Mouse (Mus musculus): Measurements from ENCODE around the gene Eif4g2.

Eif4g2 gene

DNA sequence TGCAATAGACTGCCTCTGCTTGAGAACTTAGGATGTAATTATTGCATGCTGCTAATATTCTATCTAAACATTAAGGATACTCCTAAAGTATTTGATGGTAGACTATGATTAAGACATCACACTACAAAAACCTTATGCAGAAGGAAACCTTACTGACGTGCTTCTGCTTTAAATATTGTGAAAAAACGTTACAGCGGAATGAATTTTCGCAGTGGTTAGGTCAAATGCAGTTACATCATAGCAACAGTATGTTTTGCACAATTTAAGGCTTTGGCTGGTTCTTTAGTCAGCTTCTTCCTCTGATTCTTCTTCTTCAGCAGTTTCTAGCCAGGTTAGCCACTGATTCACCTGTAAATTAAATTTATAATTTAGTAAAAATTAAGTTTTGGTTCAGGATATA lies 10.4 kb downstream of the Eif4g2 start:
- in situ Hi-C loops (cut with MboI, MseI), result loop anchor here in 1 of 2 experiments (25.0 kb wide), 1 partner anchor 1010 kb away; the partner anchor contains the start of gene Zfp143

DNA sequence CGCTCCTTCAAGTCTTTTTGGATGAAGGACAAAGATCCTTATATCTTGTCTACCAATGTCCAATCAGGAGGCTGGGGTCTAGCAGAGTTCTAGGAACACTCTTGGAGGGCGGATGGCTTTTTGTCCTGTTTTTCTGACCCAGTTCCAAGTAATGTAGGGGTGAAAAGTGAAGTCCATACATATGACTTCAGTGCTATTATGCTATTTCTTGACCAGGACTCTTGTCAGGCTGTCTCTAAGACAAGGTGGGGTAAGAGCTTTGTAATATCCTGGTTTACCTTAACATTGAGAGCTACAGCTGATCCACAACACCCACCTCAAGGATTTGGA lies 12.7 kb downstream of the Eif4g2 start:
- in situ Hi-C loops (cut with MboI, MseI), result loop anchor here in 1 of 2 experiments (25.0 kb wide), 1 partner anchor 1008 kb away; the partner anchor contains the start of gene Zfp143

DNA sequence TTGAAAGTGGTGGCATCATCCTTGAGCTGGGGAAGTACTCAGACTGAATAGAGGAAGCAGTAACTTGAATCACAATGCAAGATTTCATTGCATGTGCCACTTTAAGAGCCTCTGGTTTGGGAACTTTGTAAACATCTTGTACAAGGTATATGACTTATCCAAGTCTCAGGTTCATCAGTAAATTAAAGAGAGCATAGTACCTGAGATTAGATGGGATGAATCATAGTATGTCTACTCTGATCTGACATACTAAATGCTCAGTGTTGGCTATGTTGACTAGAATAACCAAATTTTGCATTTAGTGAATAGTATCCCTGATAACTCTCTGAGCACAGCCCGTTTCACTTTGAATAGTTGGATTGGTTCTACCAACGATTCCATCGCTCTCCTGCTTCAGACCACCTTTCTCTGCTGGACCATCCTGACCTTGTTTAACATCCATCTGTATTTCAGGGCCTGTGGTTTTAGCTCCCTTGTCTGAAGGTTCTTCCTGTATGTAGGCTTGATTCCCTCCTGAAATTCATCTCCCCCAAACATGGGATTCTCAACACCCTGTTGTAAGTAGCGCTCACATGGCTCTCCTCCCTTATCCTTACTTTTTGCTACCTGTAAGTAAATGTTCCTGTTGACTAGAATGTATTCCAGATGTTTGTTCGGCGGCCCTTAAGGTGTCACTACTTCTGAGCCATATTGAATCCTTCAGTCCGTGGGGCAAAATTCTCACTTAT lies 13.2 kb downstream of the Eif4g2 start:
- in situ Hi-C loops (cut with MboI, MseI), result loop anchor here in 1 of 2 experiments (25.0 kb wide), 1 partner anchor 1007 kb away; the partner anchor contains the start of gene Zfp143

DNA sequence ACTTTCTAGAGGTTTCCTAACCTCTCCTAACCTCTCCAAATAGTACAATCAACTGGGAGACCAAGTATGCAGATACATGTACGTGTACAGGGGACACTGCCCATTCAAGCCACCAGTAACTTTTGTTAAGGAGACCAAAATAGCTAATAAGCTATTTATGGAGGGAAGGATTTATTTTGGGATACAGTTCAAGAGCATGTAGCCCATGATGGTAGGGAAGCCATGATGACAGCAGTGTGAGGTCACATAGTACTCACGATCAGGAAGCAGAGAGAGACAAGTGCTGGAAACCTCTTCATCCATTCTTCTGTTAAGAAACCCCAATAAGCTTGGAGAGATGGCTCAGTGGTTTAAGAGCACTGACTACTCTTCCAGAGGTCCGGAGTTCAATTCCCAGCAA lies 14.6 kb downstream of the Eif4g2 start:
- in situ Hi-C loops (cut with MboI, MseI), result loop anchor here in 1 of 2 experiments (25.0 kb wide), 1 partner anchor 1006 kb away; the partner anchor contains the start of gene Zfp143

DNA sequence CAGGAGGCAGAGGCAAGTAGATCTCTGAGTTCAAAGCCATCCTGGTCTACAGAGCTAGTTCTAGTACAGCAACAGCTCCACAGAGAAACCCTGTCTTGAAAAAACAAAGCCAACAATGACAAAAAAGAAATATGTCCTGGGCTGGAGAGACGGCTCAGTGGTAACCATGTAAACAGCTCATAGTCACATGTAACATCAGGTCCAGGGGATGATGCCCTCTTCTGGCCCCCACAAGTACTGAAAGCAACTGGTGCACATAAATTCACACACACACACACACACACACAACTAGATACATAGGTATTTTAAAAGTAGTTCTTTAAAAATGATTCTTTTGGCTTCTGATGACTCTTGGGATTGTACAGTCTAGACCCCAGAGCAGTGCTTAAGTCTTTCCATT lies 19.9 kb downstream of the Eif4g2 start:
- in situ Hi-C loops (cut with MboI, MseI), result loop anchor here in 1 of 2 experiments (25.0 kb wide), 1 partner anchor 1001 kb away; the partner anchor contains the start of gene Zfp143

DNA sequence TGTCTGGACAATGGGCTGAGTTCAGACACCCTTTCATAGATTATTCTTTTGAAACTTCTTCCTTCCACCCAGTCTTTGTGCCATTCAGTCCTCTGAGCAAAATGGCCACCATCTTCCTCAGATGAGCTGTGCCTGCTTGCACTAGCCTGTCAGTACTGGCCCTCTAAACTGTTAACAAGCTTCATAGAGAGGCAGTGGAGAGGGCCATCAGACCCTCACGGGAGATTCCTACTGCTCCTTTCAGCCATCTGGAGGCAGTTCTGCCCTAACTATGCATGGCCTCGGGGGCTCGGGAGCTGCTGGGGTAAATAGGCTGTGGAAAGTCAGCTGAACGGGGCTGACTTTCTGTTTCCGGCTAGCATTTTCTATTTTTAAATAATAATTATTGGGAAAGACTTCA lies 23.3 kb downstream of the Eif4g2 start:
- in situ Hi-C loops (cut with MboI, MseI), result loop anchor here in 1 of 2 experiments (25.0 kb wide), 1 partner anchor 997 kb away; the partner anchor contains the start of gene Zfp143

DNA sequence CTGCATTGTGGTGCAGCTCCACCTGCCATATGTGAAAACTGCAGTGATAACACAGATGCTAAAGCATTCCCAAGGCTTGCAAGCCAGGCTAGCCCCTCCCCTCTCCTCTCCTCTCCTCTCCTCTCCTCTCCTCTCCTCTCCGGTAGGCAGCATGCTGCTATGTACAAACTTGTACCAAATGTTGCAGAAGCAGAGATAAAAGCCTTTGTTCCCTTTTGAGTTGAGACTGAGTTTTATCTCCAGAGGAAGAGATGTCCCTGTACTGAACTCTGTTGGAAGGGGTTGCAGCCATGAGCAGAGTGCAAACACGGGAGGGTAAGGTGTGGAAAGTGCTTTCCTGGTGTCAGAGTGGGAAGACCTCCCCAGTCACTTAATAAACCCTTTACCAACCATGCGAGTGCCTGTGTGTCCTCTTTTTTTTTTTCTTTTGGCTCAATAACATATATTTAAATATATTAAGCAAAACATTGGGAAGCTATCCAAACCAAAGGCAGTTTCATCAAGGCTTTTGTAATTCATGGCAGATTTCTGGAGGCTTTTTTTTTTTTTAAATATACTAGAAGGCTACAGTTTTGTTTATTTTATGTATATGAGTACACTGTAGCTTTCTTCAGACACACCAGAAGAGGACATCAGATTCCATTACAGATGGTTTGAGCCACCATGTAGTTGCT lies 26.7 kb downstream of the Eif4g2 start:
- in situ Hi-C loops (cut with MboI, MseI), result loop anchor here in 1 of 2 experiments (25.0 kb wide), 1 partner anchor 994 kb away; the partner anchor contains the start of gene Zfp143

- in situ Hi-C loops (cut with MboI, MseI), result loop anchor here in 1 of 2 experiments (25.0 kb wide), 1 partner anchor 993 kb away; the partner anchor contains the start of gene Zfp143
Measured at GRCm38 (mm10) chr7:111055221-111055620, 27.6 kb downstream of the Eif4g2 start.

- in situ Hi-C loops (cut with MboI, MseI), result loop anchor here (5.0 to 25.0 kb wide), 3 partner anchors 192 to 988 kb away; partner anchors contain the start of gene Zfp143 (in 1 of the 2)
Measured at GRCm38 (mm10) chr7:111049652-111050421, 33.0 kb downstream of the Eif4g2 start.

GRCm38 (mm10) chr7:111048920-111049319 lies 33.9 kb downstream of the Eif4g2 start:
- in situ Hi-C loops (cut with MboI, MseI), result loop anchor here in 1 of 2 experiments (5.0 kb wide), 1 partner anchor 193 kb away; no protein-coding TSS in a partner anchor

GRCm38 (mm10) chr7:111029046-111029553 lies 53.7 kb downstream of the Eif4g2 start:
- in situ Hi-C loops (cut with MboI, MseI), result no loop called here

DNA sequence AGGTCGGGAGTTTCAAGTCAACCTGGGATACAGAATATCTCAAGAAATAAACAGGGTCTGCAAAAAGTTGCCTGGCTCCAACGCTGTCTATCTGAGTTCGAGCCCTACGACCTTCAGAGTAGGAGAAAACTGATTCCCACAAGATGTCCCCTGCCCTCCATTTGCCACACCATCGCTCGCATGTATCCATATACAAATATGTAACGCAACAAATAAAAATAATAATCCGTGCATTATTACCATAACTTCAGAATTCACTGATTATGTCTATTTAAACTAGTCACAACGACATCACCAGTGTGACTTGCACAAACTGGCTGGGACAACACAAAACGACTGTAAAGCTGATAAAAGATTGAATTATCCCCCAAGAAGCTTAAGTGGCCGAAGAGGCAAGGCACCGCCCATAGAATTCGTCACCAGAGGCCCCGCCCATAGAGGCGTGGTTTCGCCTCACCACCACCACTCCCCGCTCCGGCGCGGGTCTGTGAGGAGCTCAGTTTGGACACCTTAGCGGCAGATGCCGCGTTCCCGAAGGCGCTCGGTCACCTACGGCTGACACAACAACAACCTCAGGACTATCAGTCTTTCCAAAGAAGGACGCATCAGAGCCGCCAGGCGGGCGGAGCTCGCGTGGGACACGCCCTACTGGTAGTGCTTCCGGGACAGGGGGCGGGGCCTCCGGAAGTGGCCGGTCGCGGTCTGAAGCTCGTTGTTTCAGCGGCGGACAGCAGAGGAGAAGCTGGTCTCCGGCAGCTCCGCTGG lies 54.4 kb downstream of the Eif4g2 start, which contains the start of gene Ctr9:
Ctr9 (plus strand) TSS at position 671 of the 765 bp plus-strand sequence.
- in situ Hi-C loops (cut with MboI, MseI), result no loop called here

GRCm38 (mm10) chr7:111024912-111025311 lies 57.9 kb downstream of the Eif4g2 start:
- in situ Hi-C loops (cut with MboI, MseI), result no loop called here

- in situ Hi-C loops (cut with MboI, MseI), result no loop called here
Measured at GRCm38 (mm10) chr7:111024068-111024594, 58.7 kb downstream of the Eif4g2 start.

- in situ Hi-C loops (cut with MboI, MseI), result no loop called here
Measured at GRCm38 (mm10) chr7:111020814-111021213, 62.0 kb downstream of the Eif4g2 start.

Data from T-helper 17 cell (primary cell).